Mouse (Mus musculus): Measurements from ENCODE around the gene Gin1.

- no peak for TF ChIP-seq CTCF (IDR thresholded peaks at IDR 0.05; ENCODE audit: control insufficient read depth, insufficient read depth, low read length)
- TF ChIP-seq POLR2A (IDR thresholded peaks at IDR 0.05; ENCODE audit: borderline replicate concordance, control insufficient read depth, low read depth, low read length) = no peak
Measured at GRCm38 (mm10) chr1:97768089-97768488, 1.9 kb upstream of the Gin1 start.

Data from bone marrow, adult 2 months (tissue).